Mouse (Mus musculus) olfactory bulb, adult 2 months (tissue): ENCODE data around the gene Rtl5.

Experiments used
- CTCF ChIP-seq: fragments of 200-500 bp; IDR thresholded peaks from 2 replicates; pipeline ENCODE4 v1.5.1; 2012; ENCODE audit warnings: low read depth, mild to moderate bottlenecking, low read length, moderate library complexity; ENCODE audit not compliant: insufficient read depth
- POLR2A ChIP-seq: fragments of 200-500 bp; IDR thresholded peaks from 2 replicates; pipeline ENCODE4 v1.6.1; 2012; ENCODE audit warnings: mild to moderate bottlenecking, low read depth, low read length, moderate library complexity; ENCODE audit not compliant: insufficient read depth

DNA sequence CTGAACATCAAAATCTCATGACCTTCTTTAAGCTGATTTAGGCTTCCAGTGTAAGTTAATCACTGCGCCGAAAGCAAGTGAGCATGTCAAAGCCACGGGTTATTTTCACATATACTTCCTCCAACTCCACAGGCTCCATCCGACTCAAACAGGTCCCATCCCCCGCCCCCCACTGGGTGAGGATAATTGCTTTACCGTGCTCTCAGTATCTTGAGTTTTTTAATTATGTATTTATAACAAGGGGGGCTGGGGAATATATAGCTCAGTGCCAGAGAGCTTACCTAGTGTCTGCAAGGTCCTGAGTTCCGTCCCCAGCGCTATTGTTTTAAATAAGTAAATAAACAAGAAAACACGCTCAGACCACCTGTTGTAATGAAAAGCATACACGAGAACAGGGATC, 10.0 kb upstream of the Rtl5 start:
- TF ChIP-seq CTCF (no peak), POLR2A (no peak)
